Mouse (Mus musculus) thymus, adult 2 months (tissue): ENCODE measurements around the gene Slc6a8.

Experiments used
- CTCF ChIP-seq: fragments of 200-500 bp; IDR thresholded peaks from 2 replicates; pipeline ENCODE4 v1.5.1; 2012; ENCODE audit warnings: mild to moderate bottlenecking, control low read depth, low read length, moderate library complexity, borderline replicate concordance; ENCODE audit not compliant: control insufficient read depth, poor library complexity, insufficient read depth; ENCODE audit errors: extremely low read depth
- POLR2A ChIP-seq: fragments of 200-500 bp; IDR thresholded peaks from 2 replicates; pipeline ENCODE4 v1.6.1; 2012; ENCODE audit warnings: mild to moderate bottlenecking, low read length, control low read depth, moderate library complexity; ENCODE audit not compliant: control insufficient read depth, poor library complexity, insufficient read depth; ENCODE audit errors: extremely low read depth

- TF ChIP-seq CTCF (no peak), POLR2A (no peak)
These were observed 45.9 kb downstream of the Slc6a8 start for GRCm38 (mm10) chrX:73718686-73719362.
